Mouse (Mus musculus): Measurements from ENCODE around the gene Ash1l. TPM values are rescaled to one million over a fixed set of nuclear protein-coding genes. Genes with fewer than 3 reads are reported as not detected.
"Not testable (repeated sequence)": the region's sequence is repeated elsewhere in the genome, so short reads cannot be mapped to it uniquely, and the experiment has no call there.

The Ash1l gene
- polyA plus RNA-seq, 1 experiment from 2014 or later, result 19.8 TPM

DNA sequence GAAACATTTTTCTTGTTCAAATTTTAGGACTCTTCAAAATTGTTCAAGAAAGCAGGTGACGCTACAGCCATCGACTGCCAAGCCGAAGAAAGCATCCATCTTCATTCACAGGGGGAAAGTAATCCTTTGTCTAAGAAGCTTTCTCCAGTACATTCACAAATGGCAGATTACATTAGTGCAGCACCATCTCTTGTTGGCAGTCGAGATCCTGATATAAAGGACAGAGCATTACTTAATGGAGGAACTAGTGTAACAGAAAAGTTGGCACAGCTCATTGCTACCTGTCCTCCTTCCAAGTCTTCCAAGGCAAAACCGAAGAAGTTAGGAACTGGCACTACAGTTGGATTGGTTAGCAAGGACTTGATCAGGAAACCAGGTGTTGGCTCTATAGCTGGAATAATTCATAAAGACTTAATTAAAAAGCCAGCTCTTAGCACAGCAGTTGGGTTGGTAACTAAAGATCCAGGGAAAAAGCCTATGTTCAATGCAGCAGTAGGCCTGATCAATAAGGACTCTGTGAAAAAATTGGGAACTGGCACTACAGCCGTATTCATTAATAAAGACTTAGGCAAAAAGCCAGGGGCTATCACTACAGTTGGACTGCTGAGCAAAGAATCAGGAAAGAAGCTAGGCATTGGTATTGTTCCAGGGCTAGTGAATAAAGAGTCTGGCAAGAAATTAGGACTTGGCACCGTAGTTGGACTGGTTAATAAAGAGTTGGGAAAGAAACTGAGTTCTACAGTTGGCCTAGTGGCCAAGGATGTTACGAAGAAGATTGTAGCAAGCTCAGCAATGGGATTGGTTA, 31.0 kb downstream of the Ash1l start:
- Histone ChIP-seq H3K9me3 (no peaks in the 10 kb centered on the region), H3K4me1 (no peaks in the 10 kb centered on the region), H3K9ac (no peak overlapping the region), H3K36me3 (peaks cover 32% of the 10 kb centered on the region), H3K4me2 (no peak overlapping the region), H3K27me3 (replicated peaks) (no peaks in the 10 kb centered on the region), H3K27ac (no peak overlapping the region), H3K4me3 (replicated peaks) (no peak overlapping the region)
- no peak for ATAC-seq (ENCODE audit: insufficient read depth, low FRiP score, low read depth)
- 94% methylated on average over 8 of the region's 8 CpGs for whole genome bisulfite sequencing

DNA sequence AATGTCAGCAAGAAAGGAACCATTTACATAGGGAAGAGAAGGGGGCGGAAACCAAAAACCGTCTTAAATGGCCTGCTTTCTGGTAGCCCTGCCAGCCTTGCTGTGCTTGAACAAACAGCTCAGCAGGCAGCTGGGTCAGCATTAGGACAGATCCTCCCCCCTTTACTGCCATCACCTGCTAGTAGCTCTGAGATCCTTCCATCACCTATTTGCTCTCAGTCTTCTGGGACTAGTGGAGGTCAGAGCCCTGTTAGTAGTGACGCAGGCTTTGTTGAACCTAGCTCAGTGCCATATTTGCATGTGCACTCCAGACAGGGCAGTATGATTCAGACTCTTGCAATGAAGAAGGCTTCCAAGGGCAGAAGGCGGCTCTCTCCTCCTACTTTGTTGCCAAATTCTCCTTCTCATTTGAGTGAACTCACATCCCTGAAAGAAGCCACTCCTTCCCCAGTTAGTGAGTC, 33.5 kb downstream of the Ash1l start:
- no peaks in the 10 kb centered on the region for H3K27me3 ChIP-seq (replicated peaks)
- no peaks in the 10 kb centered on the region for H3K9me3 ChIP-seq
- H3K4me2 ChIP-seq, result no peak overlapping the region
- H3K27ac ChIP-seq, result no peak overlapping the region
- no peak for ATAC-seq (ENCODE audit: insufficient read depth, low FRiP score, low read depth)
- 67% methylated on average over 4 of the region's 4 CpGs for WGBS
- no peaks in the 10 kb centered on the region for H3K4me1 ChIP-seq
- H3K9ac ChIP-seq, result no peak overlapping the region
- no peak overlapping the region for H3K4me3 ChIP-seq (replicated peaks)
- peaks cover 32% of the 10 kb centered on the region for H3K36me3 ChIP-seq

DNA sequence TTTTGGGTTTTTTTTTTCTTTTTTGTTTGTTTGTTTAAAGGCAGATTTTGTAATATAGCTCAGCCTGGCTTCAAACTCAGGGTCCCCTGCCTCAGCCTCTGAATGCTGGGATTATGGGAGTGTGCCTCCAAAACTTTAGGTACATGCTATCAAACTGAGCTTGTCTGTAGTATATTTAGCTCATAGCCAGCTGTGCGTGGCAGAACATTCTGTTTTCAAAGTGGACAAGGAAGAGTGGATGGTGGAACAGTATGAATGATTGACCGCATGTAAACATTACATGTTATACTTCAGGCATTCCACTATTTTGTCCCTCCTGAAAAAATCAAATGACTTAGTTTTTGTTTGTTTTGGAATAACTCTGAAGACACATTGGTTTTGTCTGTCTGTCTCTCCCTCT, 42.4 kb downstream of the Ash1l start:
- Histone ChIP-seq H3K27ac (no peak overlapping the region), H3K4me3 (replicated peaks) (no peak overlapping the region), H3K4me2 (no peak overlapping the region), H3K27me3 (replicated peaks) (no peaks in the 10 kb centered on the region), H3K9ac (no peak overlapping the region), H3K36me3 (no peaks in the 10 kb centered on the region; the same call in 1 of the 2 replicates), H3K4me1 (no peaks in the 10 kb centered on the region), H3K9me3 (no peaks in the 10 kb centered on the region)
- no peak for ATAC-seq (ENCODE audit: insufficient read depth, low FRiP score, low read depth)
- 82% methylated on average over 2 of the region's 2 CpGs for WGBS

DNA sequence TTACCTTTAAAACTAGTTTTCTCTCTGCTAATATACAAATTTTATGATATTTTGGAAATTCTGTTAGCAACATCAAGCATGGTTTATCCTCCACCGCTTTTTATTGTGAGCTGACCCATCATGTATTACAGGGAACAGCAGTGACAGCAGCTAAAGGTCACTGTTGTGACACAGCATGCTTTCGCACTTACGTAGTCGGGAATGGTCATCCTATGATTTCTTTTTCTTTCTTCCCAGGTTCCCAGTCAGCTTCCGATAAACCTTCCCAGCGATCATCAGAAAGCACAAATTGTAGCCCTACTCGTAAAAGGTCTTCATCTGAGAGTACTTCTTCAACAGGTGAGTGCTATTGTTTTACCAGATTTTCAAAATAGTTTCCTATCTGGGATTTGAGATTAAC, 51.1 kb downstream of the Ash1l start:
- Histone ChIP-seq H3K4me1 (no peaks in the 10 kb centered on the region), H3K9me3 (no peaks in the 10 kb centered on the region), H3K36me3 (peaks cover 13% of the 10 kb centered on the region; the same call in 1 of the 2 replicates), H3K9ac (no peak overlapping the region), H3K27ac (no peak overlapping the region), H3K27me3 (replicated peaks) (no peaks in the 10 kb centered on the region), H3K4me2 (no peak overlapping the region), H3K4me3 (replicated peaks) (no peak overlapping the region)
- 92% methylated on average over 7 of the region's 7 CpGs for WGBS
- no peak for ATAC-seq (ENCODE audit: insufficient read depth, low FRiP score, low read depth)

DNA sequence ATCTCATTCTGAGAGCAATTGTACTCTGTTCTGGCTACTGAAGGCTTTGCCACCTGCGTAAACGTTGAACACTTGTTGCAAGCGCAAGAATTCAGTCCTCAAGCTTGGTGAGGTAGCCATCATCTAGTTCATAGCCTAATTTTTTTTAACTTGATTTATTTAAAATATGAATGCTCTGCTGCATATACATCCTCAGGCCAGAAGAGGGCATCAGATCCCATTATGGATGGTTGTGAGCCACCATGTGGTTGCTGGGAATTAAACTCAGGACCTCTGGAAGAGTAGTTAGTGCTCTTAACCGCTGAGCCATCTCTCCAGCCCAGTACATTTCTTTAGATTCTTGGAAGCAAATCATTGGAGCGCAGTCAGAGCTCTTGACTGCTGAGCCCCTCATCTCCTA, 80.5 kb downstream of the Ash1l start:
- peaks cover 45% of the 10 kb centered on the region for H3K36me3 ChIP-seq
- H3K9ac ChIP-seq; H3K9me3 ChIP-seq; H3K27ac ChIP-seq; H3K4me2 ChIP-seq; ATAC-seq (ENCODE audit: insufficient read depth, low FRiP score, low read depth); H3K4me3 ChIP-seq (replicated peaks); H3K4me1 ChIP-seq; H3K27me3 ChIP-seq (replicated peaks): not testable (repeated sequence)
- 91% methylated on average over 5 of the region's 5 CpGs for WGBS

DNA sequence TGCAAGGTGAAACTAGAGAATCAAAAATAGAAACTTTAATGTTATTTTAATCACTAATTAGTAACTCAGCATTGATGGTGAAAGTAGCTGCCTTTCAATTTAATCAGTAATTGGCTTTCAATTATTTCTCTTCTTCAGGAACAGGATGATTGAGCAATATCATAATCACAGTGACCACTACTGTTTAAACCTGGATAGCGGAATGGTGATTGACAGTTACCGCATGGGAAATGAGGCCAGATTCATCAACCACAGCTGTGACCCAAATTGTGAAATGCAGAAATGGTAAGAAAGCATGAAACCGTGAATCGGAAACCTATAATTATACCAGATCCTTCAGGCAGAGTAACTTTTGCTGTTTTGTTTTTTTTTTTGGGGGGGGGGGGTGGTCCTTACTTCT, 92.9 kb downstream of the Ash1l start:
- Histone ChIP-seq H3K9me3 (no peaks in the 10 kb centered on the region), H3K36me3 (peaks cover 38% of the 10 kb centered on the region), H3K9ac (no peak overlapping the region), H3K27ac (no peak overlapping the region), H3K4me2 (no peak overlapping the region), H3K4me3 (replicated peaks) (no peak overlapping the region), H3K4me1 (no peaks in the 10 kb centered on the region), H3K27me3 (replicated peaks) (no peaks in the 10 kb centered on the region)
- ATAC-seq (ENCODE audit: insufficient read depth, low FRiP score, low read depth), result no peak
- WGBS, result 94% methylated on average over 4 of the region's 4 CpGs

DNA sequence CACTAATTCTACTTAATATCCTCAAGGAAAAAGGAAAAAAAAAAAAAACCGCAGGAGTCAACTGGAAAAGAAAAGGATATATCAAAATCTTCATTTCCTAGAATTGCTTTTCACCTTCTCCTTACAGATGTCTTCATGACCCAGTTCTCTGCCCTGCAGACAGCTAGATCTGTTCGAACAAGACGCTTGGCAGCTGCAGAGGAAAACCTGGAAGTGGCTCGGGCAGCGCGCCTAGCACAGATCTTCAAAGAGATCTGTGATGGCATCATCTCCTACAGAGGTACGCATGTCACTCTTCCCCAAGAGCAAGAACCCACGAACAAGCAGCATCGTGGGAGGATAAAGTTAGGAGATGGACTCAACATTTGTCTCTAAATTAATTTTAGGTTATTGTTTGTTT, 107.9 kb downstream of the Ash1l start:
- H3K36me3 ChIP-seq, result peaks cover 55% of the 10 kb centered on the region
- H3K4me3 ChIP-seq (replicated peaks), result no peak overlapping the region
- no peaks in the 10 kb centered on the region for H3K27me3 ChIP-seq (replicated peaks)
- 94% methylated on average over 9 of the region's 9 CpGs for WGBS
- H3K27ac ChIP-seq, result no peak overlapping the region
- H3K9me3 ChIP-seq, result no peaks in the 10 kb centered on the region
- ATAC-seq (ENCODE audit: insufficient read depth, low FRiP score, low read depth), result no peak
- no peak overlapping the region for H3K4me2 ChIP-seq
- H3K9ac ChIP-seq, result no peak overlapping the region
- no peaks in the 10 kb centered on the region for H3K4me1 ChIP-seq

DNA sequence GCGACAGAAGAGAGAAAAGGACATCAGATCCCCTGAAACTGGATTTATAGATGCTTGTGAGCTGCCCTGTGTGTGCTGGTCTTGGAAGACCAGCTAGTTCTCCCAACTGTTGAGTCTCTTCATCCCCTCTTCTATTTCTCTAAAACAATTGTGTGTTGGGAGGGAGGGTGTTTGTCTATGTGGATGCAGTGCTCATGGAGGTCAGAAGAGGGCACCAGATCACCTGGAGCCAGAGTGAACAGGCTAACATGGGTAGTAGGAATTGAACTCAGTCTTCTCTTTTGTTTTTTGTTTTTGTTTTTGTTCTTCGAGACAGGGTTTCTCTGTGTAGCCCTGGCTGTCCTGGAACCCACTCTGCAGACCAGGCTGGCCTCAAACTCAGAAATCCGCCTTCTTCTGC, 108.4 kb downstream of the Ash1l start:
- WGBS, result 90% methylated on average over 3 of the region's 3 CpGs
- peaks cover 57% of the 10 kb centered on the region for H3K36me3 ChIP-seq

DNA sequence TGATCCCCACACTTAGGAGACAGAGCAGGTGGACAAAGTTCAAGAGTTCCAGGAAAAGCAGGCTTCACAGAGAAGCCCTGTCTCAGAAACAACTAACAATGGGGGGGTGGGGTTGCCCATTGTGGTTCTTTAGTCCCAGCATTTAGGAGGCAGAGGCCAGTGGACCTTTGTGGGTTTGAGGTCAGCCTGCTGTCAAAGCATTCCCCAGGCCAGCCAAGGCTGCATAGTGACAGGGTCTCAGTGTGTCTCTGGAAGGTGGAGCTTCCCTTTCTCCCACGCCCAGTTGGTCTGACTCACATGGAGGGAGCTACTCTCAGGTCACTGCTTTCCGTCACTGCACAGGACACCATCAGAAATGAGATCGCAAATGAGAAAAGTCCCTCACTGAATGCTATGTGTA, 111.3 kb downstream of the Ash1l start:
- no peak overlapping the region for H3K27ac ChIP-seq
- H3K27me3 ChIP-seq (replicated peaks), result no peaks in the 10 kb centered on the region
- whole genome bisulfite sequencing, result 83% methylated on average over 3 of the region's 3 CpGs
- no peak for ATAC-seq (ENCODE audit: insufficient read depth, low FRiP score, low read depth)
- H3K4me3 ChIP-seq (replicated peaks), result no peak overlapping the region
- peaks cover 55% of the 10 kb centered on the region for H3K36me3 ChIP-seq
- no peaks in the 10 kb centered on the region for H3K4me1 ChIP-seq
- H3K9ac ChIP-seq, result no peak overlapping the region
- H3K4me2 ChIP-seq, result no peak overlapping the region
- H3K9me3 ChIP-seq, result no peaks in the 10 kb centered on the region

More for the DNA sequence above, 108.4 kb downstream of the Ash1l start:
- H3K27me3 ChIP-seq (replicated peaks), result no peaks in the 10 kb centered on the region
- H3K27ac ChIP-seq, result no peak overlapping the region
- no peak for ATAC-seq (ENCODE audit: insufficient read depth, low FRiP score, low read depth)
- H3K4me2 ChIP-seq, result no peak overlapping the region
- no peaks in the 10 kb centered on the region for H3K4me1 ChIP-seq
- H3K9me3 ChIP-seq, result no peaks in the 10 kb centered on the region
- no peak overlapping the region for H3K4me3 ChIP-seq (replicated peaks)
- H3K9ac ChIP-seq, result no peak overlapping the region

DNA sequence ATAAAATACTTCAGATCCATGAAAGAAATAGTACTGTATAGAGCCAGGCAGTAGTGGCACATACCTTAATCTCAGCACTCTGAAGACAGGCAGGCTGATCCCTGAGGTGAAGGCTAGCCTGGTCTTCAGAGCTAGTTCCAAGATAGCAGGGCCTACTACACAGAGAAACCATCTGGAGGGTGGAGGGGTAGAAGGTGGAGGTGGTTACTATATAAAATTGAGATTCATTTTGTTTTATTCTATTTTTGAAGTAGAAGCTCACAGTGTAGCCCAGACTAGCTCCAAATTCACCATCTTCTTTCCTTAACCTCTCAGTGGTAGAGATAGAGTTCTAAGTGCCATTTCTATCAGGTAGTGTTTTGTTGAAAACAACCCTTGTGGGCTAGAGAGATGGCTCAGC, 116.8 kb downstream of the Ash1l start:
- ATAC-seq (ENCODE audit: insufficient read depth, low FRiP score, low read depth), result no peak
- H3K4me2 ChIP-seq, result no peak overlapping the region
- no peaks in the 10 kb centered on the region for H3K4me1 ChIP-seq
- no peak overlapping the region for H3K27ac ChIP-seq
- H3K36me3 ChIP-seq, result peaks cover 57% of the 10 kb centered on the region
- H3K27me3 ChIP-seq (replicated peaks), result no peaks in the 10 kb centered on the region
- no peak overlapping the region for H3K9ac ChIP-seq
- H3K9me3 ChIP-seq, result no peaks in the 10 kb centered on the region
- no peak overlapping the region for H3K4me3 ChIP-seq (replicated peaks)

DNA sequence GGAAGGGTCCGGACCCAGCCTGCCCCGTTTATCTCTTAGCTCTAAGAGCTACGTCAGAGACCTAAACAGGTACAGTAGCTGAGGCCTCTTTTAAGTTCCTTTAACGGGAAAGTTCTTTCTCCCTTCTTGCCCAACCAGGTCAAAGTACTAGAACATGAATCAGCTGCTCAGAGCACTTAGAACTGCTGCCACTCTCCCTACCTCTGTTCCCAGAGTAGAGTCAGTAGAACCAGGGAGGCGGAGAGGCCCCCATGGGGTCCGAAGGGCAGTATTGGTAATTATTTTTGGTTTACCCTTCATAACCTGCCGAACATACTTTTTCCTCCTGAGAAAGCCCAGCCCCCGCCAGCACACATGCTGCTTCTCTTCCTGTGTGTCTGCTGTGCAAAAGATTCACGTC, 127.0 kb downstream of the Ash1l start:
- no peak for ATAC-seq (ENCODE audit: insufficient read depth, low FRiP score, low read depth)
- Histone ChIP-seq H3K27me3 (replicated peaks) (no peaks in the 10 kb centered on the region), H3K9ac (no peak overlapping the region), H3K9me3 (no peaks in the 10 kb centered on the region), H3K36me3 (peaks cover 46% of the 10 kb centered on the region), H3K4me2 (no peak overlapping the region), H3K4me3 (replicated peaks) (no peak overlapping the region), H3K4me1 (no peaks in the 10 kb centered on the region), H3K27ac (no peak overlapping the region)
- WGBS, result 85% methylated on average over 9 of the region's 9 CpGs

DNA sequence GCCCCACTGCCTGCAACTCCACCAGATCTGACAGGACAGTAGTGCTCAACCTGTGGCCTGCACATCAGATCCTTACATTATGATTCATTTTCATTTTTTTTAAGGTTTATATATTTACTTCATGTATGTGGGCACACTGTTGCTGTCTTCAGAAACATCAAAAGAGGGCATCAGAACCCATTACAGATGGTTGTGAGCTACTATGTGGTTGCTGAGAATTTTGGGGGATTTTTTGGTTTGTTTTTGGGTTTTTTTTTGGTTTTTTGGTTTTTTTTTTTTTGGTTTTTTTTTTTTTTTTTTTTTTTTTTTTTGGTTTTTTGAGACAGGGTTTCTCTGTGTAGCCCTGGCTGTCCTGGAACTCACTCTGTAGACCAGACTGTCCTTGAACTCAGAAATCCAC, 131.9 kb downstream of the Ash1l start:
- not testable (repeated sequence) for ATAC-seq (ENCODE audit: insufficient read depth, low FRiP score, low read depth)
- H3K36me3 ChIP-seq, result peaks cover 18% of the 10 kb centered on the region

DNA sequence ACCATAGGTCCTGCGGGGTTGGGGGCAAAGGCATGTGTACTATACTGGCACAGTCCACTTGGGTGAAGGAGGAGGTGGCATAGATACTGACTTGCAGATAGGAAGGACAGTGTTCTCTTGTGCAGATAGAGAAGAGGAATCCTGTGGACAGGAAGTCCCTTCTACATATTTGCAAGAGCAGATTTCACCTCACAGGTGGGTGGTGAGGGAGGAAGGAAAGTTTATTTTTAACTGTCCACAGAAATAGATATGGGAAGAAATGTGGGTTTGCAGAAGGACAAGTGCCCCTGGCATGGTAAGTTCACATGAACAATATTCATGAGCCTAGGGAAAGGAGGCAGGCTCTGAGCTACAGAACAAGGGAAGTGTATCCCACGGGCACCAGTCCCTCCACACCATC, 133.7 kb downstream of the Ash1l start:
- no peak overlapping the region for H3K4me2 ChIP-seq
- no peak for ATAC-seq (ENCODE audit: insufficient read depth, low FRiP score, low read depth)
- no peak overlapping the region for H3K4me3 ChIP-seq (replicated peaks)
- H3K36me3 ChIP-seq, result peaks cover 12% of the 10 kb centered on the region
- 69% methylated on average over 2 of the region's 2 CpGs for WGBS
- H3K9me3 ChIP-seq, result no peaks in the 10 kb centered on the region
- no peaks in the 10 kb centered on the region for H3K27me3 ChIP-seq (replicated peaks)
- peaks cover 14% of the 10 kb centered on the region for H3K4me1 ChIP-seq
- no peak overlapping the region for H3K9ac ChIP-seq
- no peak overlapping the region for H3K27ac ChIP-seq

More for the DNA sequence above, 131.9 kb downstream of the Ash1l start:
- not testable (repeated sequence) for H3K27ac ChIP-seq; H3K4me3 ChIP-seq (replicated peaks); H3K4me2 ChIP-seq; H3K27me3 ChIP-seq (replicated peaks); H3K9ac ChIP-seq; H3K9me3 ChIP-seq; H3K4me1 ChIP-seq
